Mouse (Mus musculus): ENCODE results near the gene Trim34b. TPM values are rescaled to one million over a fixed set of nuclear protein-coding genes. Genes with fewer than 3 reads are reported as not detected.
"Not testable (repeated sequence)": the region's sequence is repeated elsewhere in the genome, so short reads cannot be mapped to it uniquely, and the experiment has no call there.

The Trim34b gene
- polyA plus RNA-seq, 1 experiment from 2014 or later, result not detected

GRCm38 (mm10) chr7:104335547-104335946, 6.3 kb downstream of the Trim34b start:
- H3K27ac ChIP-seq (replicated peaks; ENCODE audit: low read depth, low read length); ATAC-seq (replicated peaks; ENCODE audit: insufficient number of reproducible peaks, low FRiP score, low TSS enrichment, low read depth); H3K9ac ChIP-seq (replicated peaks; ENCODE audit: low read length); H3K27me3 ChIP-seq (ENCODE audit: control insufficient read depth, insufficient read depth, low read length); H3K9me3 ChIP-seq (replicated peaks; ENCODE audit: control insufficient read depth, low read length); H3K36me3 ChIP-seq (replicated peaks; ENCODE audit: control insufficient read depth, insufficient read depth, low read depth, low read length); H3K4me1 ChIP-seq (ENCODE audit: control insufficient read depth, insufficient read depth, low read length); H3K4me2 ChIP-seq (ENCODE audit: low read depth, low read length); DNase-seq (ENCODE audit: low spot score); H3K4me3 ChIP-seq (ENCODE audit: low read depth, low read length): not testable (repeated sequence)
- WGBS, result 80% methylated on average over 3 of the region's 3 CpGs

- H3K9me3 ChIP-seq (replicated peaks; ENCODE audit: control insufficient read depth, low read length); DNase-seq (ENCODE audit: low spot score); H3K27me3 ChIP-seq (ENCODE audit: control insufficient read depth, insufficient read depth, low read length); H3K36me3 ChIP-seq (replicated peaks; ENCODE audit: control insufficient read depth, insufficient read depth, low read depth, low read length); H3K4me2 ChIP-seq (ENCODE audit: low read depth, low read length); ATAC-seq (replicated peaks; ENCODE audit: insufficient number of reproducible peaks, low FRiP score, low TSS enrichment, low read depth); H3K9ac ChIP-seq (replicated peaks; ENCODE audit: low read length); H3K4me3 ChIP-seq (ENCODE audit: low read depth, low read length); H3K4me1 ChIP-seq (ENCODE audit: control insufficient read depth, insufficient read depth, low read length); H3K27ac ChIP-seq (replicated peaks; ENCODE audit: low read depth, low read length): not testable (repeated sequence)
- WGBS, result 82% methylated on average over 3 of the region's 4 CpGs
Measured at GRCm38 (mm10) chr7:104340744-104341143, 11.5 kb downstream of the Trim34b start.

GRCm38 (mm10) chr7:104348043-104348442, 18.8 kb downstream of the Trim34b start:
- DNase-seq (ENCODE audit: low spot score); H3K9me3 ChIP-seq (replicated peaks; ENCODE audit: control insufficient read depth, low read length); H3K4me1 ChIP-seq (ENCODE audit: control insufficient read depth, insufficient read depth, low read length); H3K27me3 ChIP-seq (ENCODE audit: control insufficient read depth, insufficient read depth, low read length); H3K4me3 ChIP-seq (ENCODE audit: low read depth, low read length); ATAC-seq (replicated peaks; ENCODE audit: insufficient number of reproducible peaks, low FRiP score, low TSS enrichment, low read depth); H3K36me3 ChIP-seq (replicated peaks; ENCODE audit: control insufficient read depth, insufficient read depth, low read depth, low read length); H3K4me2 ChIP-seq (ENCODE audit: low read depth, low read length); H3K9ac ChIP-seq (replicated peaks; ENCODE audit: low read length); H3K27ac ChIP-seq (replicated peaks; ENCODE audit: low read depth, low read length): not testable (repeated sequence)
- 85% methylated on average over 4 of the region's 4 CpGs for WGBS

GRCm38 (mm10) chr7:104352717-104353599, 23.7 kb downstream of the Trim34b start, which contains the start of gene Trim12c:
Trim12c (minus strand) TSS chr7:104353362.
- H3K4me2 ChIP-seq (ENCODE audit: low read depth, low read length), result peak within 1 kb of the TSS; percentile 32; the same call in 1 of the 2 replicates
- H3K4me3 ChIP-seq (ENCODE audit: low read depth, low read length), result peak within 1 kb of the TSS; percentile 31
- H3K9ac ChIP-seq (replicated peaks; ENCODE audit: low read length), result peak within 1 kb of the TSS; percentile 48; the same call in 1 of the 2 replicates
- no peaks in the 10 kb centered on the region for H3K9me3 ChIP-seq (replicated peaks; ENCODE audit: control insufficient read depth, low read length)
- H3K27ac ChIP-seq (replicated peaks; ENCODE audit: low read depth, low read length), result no peak within 1 kb of the TSS
- peak; percentile 78 for DNase-seq (ENCODE audit: low spot score)
- no peaks in the 10 kb centered on the region for H3K27me3 ChIP-seq (ENCODE audit: control insufficient read depth, insufficient read depth, low read length)
- no peaks in the 10 kb centered on the region for H3K4me1 ChIP-seq (ENCODE audit: control insufficient read depth, insufficient read depth, low read length)
- WGBS, result 7% methylated on average over 14 of the region's 14 CpGs
- no peaks in the 10 kb centered on the region for H3K36me3 ChIP-seq (replicated peaks; ENCODE audit: control insufficient read depth, insufficient read depth, low read depth, low read length)
- ATAC-seq (replicated peaks; ENCODE audit: insufficient number of reproducible peaks, low FRiP score, low TSS enrichment, low read depth), result peak; percentile 100

- ATAC-seq (replicated peaks; ENCODE audit: insufficient number of reproducible peaks, low FRiP score, low TSS enrichment, low read depth) (no peak; the same call in 1 of the 2 replicates), DNase-seq (ENCODE audit: low spot score) (no peak)
- Histone ChIP-seq H3K9me3 (replicated peaks; ENCODE audit: control insufficient read depth, low read length) (no peaks in the 10 kb centered on the region), H3K36me3 (replicated peaks; ENCODE audit: control insufficient read depth, insufficient read depth, low read depth, low read length) (no peaks in the 10 kb centered on the region), H3K9ac (replicated peaks; ENCODE audit: low read length) (no peak overlapping the region), H3K4me2 (ENCODE audit: low read depth, low read length) (no peak overlapping the region), H3K4me3 (ENCODE audit: low read depth, low read length) (no peak overlapping the region), H3K27ac (replicated peaks; ENCODE audit: low read depth, low read length) (no peak overlapping the region), H3K4me1 (ENCODE audit: control insufficient read depth, insufficient read depth, low read length) (no peaks in the 10 kb centered on the region), H3K27me3 (ENCODE audit: control insufficient read depth, insufficient read depth, low read length) (no peaks in the 10 kb centered on the region)
- 61% methylated on average over 2 of the region's 2 CpGs for WGBS
Measured at GRCm38 (mm10) chr7:104353600-104353967, 24.3 kb downstream of the Trim34b start.

GRCm38 (mm10) chr7:104366339-104366738, 37.1 kb downstream of the Trim34b start:
- ATAC-seq (replicated peaks; ENCODE audit: insufficient number of reproducible peaks, low FRiP score, low TSS enrichment, low read depth) (no peak), DNase-seq (ENCODE audit: low spot score) (no peak)
- H3K4me1 ChIP-seq (ENCODE audit: control insufficient read depth, insufficient read depth, low read length), result no peaks in the 10 kb centered on the region
- H3K27ac ChIP-seq (replicated peaks; ENCODE audit: low read depth, low read length), result no peak overlapping the region
- no peak overlapping the region for H3K4me2 ChIP-seq (ENCODE audit: low read depth, low read length)
- H3K27me3 ChIP-seq (ENCODE audit: control insufficient read depth, insufficient read depth, low read length), result no peaks in the 10 kb centered on the region
- no peak overlapping the region for H3K4me3 ChIP-seq (ENCODE audit: low read depth, low read length)
- no peaks in the 10 kb centered on the region for H3K9me3 ChIP-seq (replicated peaks; ENCODE audit: control insufficient read depth, low read length)
- no peaks in the 10 kb centered on the region for H3K36me3 ChIP-seq (replicated peaks; ENCODE audit: control insufficient read depth, insufficient read depth, low read depth, low read length)
- H3K9ac ChIP-seq (replicated peaks; ENCODE audit: low read length), result no peak overlapping the region

GRCm38 (mm10) chr7:104369736-104370414, 40.6 kb downstream of the Trim34b start, which contains the start of gene Trim30b:
Trim30b (minus strand) TSS chr7:104369884.
- H3K9ac ChIP-seq (replicated peaks; ENCODE audit: low read length), result no peak within 1 kb of the TSS
- no peak within 1 kb of the TSS for H3K27ac ChIP-seq (replicated peaks; ENCODE audit: low read depth, low read length)
- no peaks in the 10 kb centered on the region for H3K4me1 ChIP-seq (ENCODE audit: control insufficient read depth, insufficient read depth, low read length)
- 50% methylated on average over 1 of the region's 1 CpGs for WGBS
- peak; percentile 5 for DNase-seq (ENCODE audit: low spot score)
- no peak within 1 kb of the TSS for H3K4me2 ChIP-seq (ENCODE audit: low read depth, low read length)
- H3K9me3 ChIP-seq (replicated peaks; ENCODE audit: control insufficient read depth, low read length), result no peaks in the 10 kb centered on the region
- H3K36me3 ChIP-seq (replicated peaks; ENCODE audit: control insufficient read depth, insufficient read depth, low read depth, low read length), result no peaks in the 10 kb centered on the region
- no peaks in the 10 kb centered on the region for H3K27me3 ChIP-seq (ENCODE audit: control insufficient read depth, insufficient read depth, low read length)
- no peak for ATAC-seq (replicated peaks; ENCODE audit: insufficient number of reproducible peaks, low FRiP score, low TSS enrichment, low read depth)
- no peak within 1 kb of the TSS for H3K4me3 ChIP-seq (ENCODE audit: low read depth, low read length)
